Mouse (Mus musculus) limb, embryonic 14.5 days (tissue): ENCODE results near the gene Tapbpl. TPM values are rescaled to one million over a fixed set of nuclear protein-coding genes. Genes with fewer than 3 reads are reported as not detected.

Source experiments
- ATAC-seq: fragments of 200-750 bp; cut with Nextera tagmentation; 2 replicates; pipeline ENCODE4 v1.8.0; 2017; ENCODE audit warnings: low read depth, moderate number of reproducible peaks, moderate TSS enrichment; ENCODE audit not compliant: low FRiP score
- DNase-seq: peaks from one replicate; pipeline ENCODE4 v3.0.0-alpha.2; 2015; ENCODE audit warnings: low spot score
- H3K27ac ChIP-seq: fragments of 300-500 bp; sonication (generic); replicated peaks from 2 replicates; pipeline ENCODE4 v1.5.1; 2014; ENCODE audit warnings: low read depth, mild to moderate bottlenecking, low read length, moderate library complexity, mixed read lengths
- H3K27me3 ChIP-seq: fragments of 300-500 bp; sonication (generic); 2 replicates; pipeline ENCODE4 v1.6.1; 2014; ENCODE audit warnings: low read length, mixed read lengths; ENCODE audit not compliant: control insufficient read depth, insufficient read depth
- H3K36me3 ChIP-seq: fragments of 300-500 bp; sonication (generic); 2 replicates; pipeline ENCODE4 v1.6.1; 2014; ENCODE audit warnings: mild to moderate bottlenecking, low read length, moderate library complexity, mixed read lengths; ENCODE audit not compliant: control insufficient read depth, insufficient read depth
- H3K4me1 ChIP-seq: fragments of 300-500 bp; sonication (generic); 2 replicates; pipeline ENCODE4 v1.6.1; 2014; ENCODE audit warnings: antibody characterized with exemption, low read length, mixed read lengths; ENCODE audit not compliant: control insufficient read depth, insufficient read depth
- H3K4me2 ChIP-seq: fragments of 300-500 bp; sonication (generic); replicated peaks from 2 replicates; pipeline ENCODE4 v1.6.1; 2014; ENCODE audit warnings: low read depth, mild to moderate bottlenecking, low read length, moderate library complexity; ENCODE audit not compliant: severe bottlenecking
- H3K4me3 ChIP-seq: fragments of 300-500 bp; sonication (generic); replicated peaks from 2 replicates; pipeline ENCODE4 v1.5.1; 2014; ENCODE audit warnings: low read length
- H3K9ac ChIP-seq: fragments of 300-500 bp; sonication (generic); 2 replicates; pipeline ENCODE4 v1.6.1; 2014; ENCODE audit warnings: mild to moderate bottlenecking, low read depth, low read length, moderate library complexity; ENCODE audit not compliant: severe bottlenecking
- H3K9me3 ChIP-seq: fragments of 300-500 bp; sonication (generic); 2 replicates; pipeline ENCODE4 v1.6.1; 2016; ENCODE audit warnings: low read length; ENCODE audit not compliant: control insufficient read depth
- POLR2A ChIP-seq: fragments of 200-500 bp; IDR thresholded peaks from 2 replicates; pipeline ENCODE4 v1.8.0; 2012; ENCODE audit warnings: inconsistent platforms, mild to moderate bottlenecking, moderate library complexity, borderline replicate concordance; ENCODE audit not compliant: insufficient read depth, insufficient read length; ENCODE audit errors: extremely low read depth
- WGBS: fragments of 180-500 bp; shearing (Covaris S2); extraction: QIAGEN DNeasy Blood & Tissue Kit; methylation state at CpG from one replicate; pipeline ENCODE4 v1.1.7; 2014; 5-methylcytosine and 5-hydroxymethylcytosine counted together
- polyA plus RNA-seq, 2 experiments: library from polyadenylated mRNA; depleted of rRNA in 1 of 2; stranded (reverse) in 1 of 2; unstranded in 1 of 2; fragments of >200 nt; fragmentation: Nextera tagmentation in 1 of 2; extraction: Ambion mirVana in 1 of 2; gene quantifications; 2 replicates each; pipeline versions ENCODE4 v1.2.1 to v1.2.3; 2012 to 2014

Gene Tapbpl
- polyA plus RNA-seq, 2 experiments, result 2.8 to 3.4 TPM

DNA sequence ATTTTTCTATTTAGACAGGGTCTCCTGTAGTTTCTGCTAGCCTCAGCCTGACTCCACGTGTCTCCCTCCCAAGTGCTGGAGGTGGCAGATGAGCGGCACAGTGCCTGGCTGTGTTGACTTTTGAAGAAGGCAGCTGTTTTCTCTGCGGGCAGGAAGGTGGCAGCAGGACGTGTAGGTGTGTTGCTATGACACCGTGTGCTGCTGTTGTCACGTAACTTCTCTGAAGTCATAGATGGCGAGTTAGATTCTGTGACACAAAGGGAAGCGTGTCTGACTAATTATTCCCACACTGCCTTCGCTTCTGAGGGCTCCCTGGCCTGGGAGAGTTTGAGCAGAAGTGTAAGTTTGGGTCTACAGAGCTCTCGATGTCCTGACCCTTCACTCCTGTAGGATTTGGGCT, 33.6 kb upstream of the Tapbpl start:
- no peaks in the 10 kb centered on the region for H3K4me1 ChIP-seq
- no peak overlapping the region for H3K4me2 ChIP-seq
- H3K4me3 ChIP-seq, result no peak overlapping the region
- no peak for TF ChIP-seq POLR2A
- H3K9me3 ChIP-seq, result no peaks in the 10 kb centered on the region
- DNase-seq, result no peak
- H3K27me3 ChIP-seq, result no peaks in the 10 kb centered on the region
- no peak overlapping the region for H3K27ac ChIP-seq
- H3K9ac ChIP-seq, result no peak overlapping the region
- ATAC-seq, result no peak
- 54% methylated on average over 10 of the region's 10 CpGs for WGBS
- H3K36me3 ChIP-seq, result no peaks in the 10 kb centered on the region

DNA sequence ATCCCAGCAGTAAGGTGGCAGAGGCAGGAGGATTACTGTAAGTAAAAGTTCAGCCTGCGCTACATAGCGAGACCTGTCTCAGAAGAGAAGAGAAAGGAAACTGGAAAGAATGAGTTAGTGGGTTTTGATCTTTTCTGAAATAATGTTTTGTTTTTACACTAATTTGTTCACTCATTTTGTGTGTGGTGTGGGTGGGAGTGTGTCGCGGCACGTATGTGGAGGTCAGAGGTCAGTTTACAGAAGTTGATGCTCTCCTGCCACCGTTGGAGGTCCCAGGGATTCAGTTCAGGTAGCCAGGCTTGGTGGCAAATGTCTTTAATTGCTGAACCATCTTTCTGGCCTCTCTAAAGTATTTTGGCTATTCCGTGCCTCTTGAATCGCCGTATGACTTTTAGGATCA, 32.6 kb upstream of the Tapbpl start:
- ATAC-seq, result no peak
- Histone ChIP-seq H3K4me1 (no peaks in the 10 kb centered on the region), H3K4me3 (no peak overlapping the region), H3K27me3 (no peaks in the 10 kb centered on the region), H3K4me2 (no peak overlapping the region), H3K9ac (no peak overlapping the region), H3K9me3 (no peaks in the 10 kb centered on the region), H3K27ac (no peak overlapping the region), H3K36me3 (no peaks in the 10 kb centered on the region)
- WGBS, result 86% methylated on average over 9 of the region's 9 CpGs
- TF ChIP-seq POLR2A, result no peak
- no peak for DNase-seq

DNA sequence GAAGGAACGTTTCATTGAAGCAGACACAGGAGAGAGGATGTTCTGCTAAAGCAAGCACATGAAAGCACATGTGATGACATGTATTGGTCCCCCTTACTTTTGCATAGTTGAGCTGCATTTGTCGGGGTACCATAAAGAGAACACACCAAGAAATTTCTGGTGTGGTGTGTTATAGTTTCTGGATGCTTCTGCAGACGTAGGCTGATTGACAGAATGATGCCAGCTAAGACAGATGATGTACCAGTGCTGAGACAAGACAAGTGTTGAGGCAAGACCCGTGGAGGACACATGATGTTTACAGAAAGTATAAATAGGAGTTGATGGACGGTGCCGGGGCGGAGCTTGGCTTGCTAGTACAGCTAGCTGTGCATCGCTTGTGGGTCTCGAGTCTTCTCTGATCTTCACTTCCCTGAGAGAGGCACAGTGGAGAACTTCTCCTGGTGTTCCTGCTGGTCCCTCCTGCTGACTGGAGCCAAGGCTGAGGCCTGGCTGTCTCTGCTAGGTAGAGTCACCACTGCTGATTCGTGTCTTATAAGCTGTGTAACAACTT, 28.4 kb upstream of the Tapbpl start:
- Histone ChIP-seq H3K27ac (no peak overlapping the region), H3K36me3 (no peaks in the 10 kb centered on the region), H3K4me1 (peaks cover 9% of the 10 kb centered on the region; the same call in 1 of the 2 replicates), H3K9me3 (no peaks in the 10 kb centered on the region), H3K4me3 (no peak overlapping the region), H3K27me3 (no peaks in the 10 kb centered on the region), H3K9ac (no peak overlapping the region), H3K4me2 (no peak overlapping the region)
- no peak for TF ChIP-seq POLR2A
- ATAC-seq, result no peak
- no peak for DNase-seq
- 78% methylated on average over 10 of the region's 10 CpGs for WGBS

DNA sequence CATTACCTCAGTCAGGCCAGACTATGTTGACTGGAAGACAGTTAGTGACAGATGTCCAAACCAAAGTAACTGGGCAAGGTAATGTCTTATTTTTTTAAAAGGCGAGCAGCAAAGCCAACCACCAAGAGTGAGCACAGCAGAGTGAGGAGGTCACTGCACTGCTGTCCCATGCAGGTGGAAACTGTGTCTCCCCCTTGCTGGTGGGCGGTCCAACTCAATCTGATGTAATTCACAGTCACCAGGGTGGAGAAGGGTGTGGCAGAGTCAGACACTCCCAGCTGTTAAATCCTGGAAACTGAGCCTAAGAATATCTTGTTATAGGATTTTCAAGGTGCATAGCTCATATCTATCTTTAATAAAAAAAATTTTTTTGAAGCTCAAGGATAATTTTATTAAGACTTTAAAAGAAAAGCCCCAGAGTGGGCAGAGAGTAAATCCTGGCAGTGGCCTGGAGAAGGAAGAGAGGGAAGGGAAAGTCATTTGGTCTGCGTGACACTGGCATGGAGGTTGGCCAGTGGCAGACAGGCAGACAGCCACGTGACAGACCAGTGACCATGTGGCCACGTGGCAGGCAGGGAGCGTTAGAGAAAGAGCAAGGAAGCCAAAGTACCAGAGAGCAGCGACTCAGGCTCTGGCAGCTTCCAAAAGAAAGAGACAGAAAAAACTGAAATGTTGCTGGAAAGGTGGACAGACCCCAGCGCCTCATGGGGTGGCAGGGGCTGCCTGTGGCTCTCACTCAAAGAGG, 24.7 kb upstream of the Tapbpl start:
- Histone ChIP-seq H3K9me3 (no peaks in the 10 kb centered on the region), H3K4me2 (no peak overlapping the region), H3K36me3 (no peaks in the 10 kb centered on the region), H3K4me3 (no peak overlapping the region), H3K27ac (peak overlapping the region; percentile 43; the same call in 1 of the 2 replicates), H3K27me3 (no peaks in the 10 kb centered on the region), H3K4me1 (peaks cover 9% of the 10 kb centered on the region; the same call in 1 of the 2 replicates), H3K9ac (no peak overlapping the region)
- ATAC-seq (no peak), DNase-seq (no peak)
- 79% methylated on average over 8 of the region's 8 CpGs for WGBS
- TF ChIP-seq POLR2A, result no peak

DNA sequence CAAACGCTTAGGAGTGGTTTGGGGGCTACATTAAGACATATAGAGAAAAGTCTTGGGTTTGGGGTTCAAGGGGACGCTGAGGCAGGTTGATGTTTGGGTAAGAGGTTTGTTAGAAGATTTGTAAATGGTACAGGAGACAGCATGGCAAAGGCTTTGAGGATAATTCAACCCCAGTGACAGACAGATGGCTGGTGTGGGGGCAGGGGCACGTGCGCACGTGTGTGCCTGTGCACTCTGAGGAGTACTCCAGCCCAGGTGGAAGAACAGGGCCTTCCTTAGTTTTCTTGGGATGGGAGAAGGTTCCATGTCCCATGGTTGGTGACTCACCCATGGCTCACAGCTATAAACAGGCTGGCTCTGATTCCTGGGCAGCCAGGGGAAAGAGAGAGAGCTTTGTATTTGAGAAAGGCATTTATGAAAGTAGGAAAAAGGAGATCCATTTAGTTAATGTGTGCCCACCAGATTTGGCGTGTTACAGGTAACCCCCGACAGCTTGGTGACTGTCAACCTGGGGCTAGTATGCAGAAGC, 23.9 kb upstream of the Tapbpl start:
- Histone ChIP-seq H3K36me3 (no peaks in the 10 kb centered on the region), H3K9me3 (no peaks in the 10 kb centered on the region), H3K4me2 (no peak overlapping the region), H3K4me3 (no peak overlapping the region), H3K27me3 (no peaks in the 10 kb centered on the region), H3K4me1 (peaks cover 9% of the 10 kb centered on the region; the same call in 1 of the 2 replicates), H3K27ac (peak overlapping the region; percentile 26; the same call in 1 of the 2 replicates), H3K9ac (no peak overlapping the region)
- DNase-seq (no peak), ATAC-seq (no peak)
- WGBS, result 79% methylated on average over 7 of the region's 7 CpGs
- no peak for TF ChIP-seq POLR2A
